Mouse (Mus musculus): ENCODE results near the gene Evl.

GRCm38 (mm10) chr12:108630741-108631688, 76.5 kb downstream of the Evl start:
- no peak for TF ChIP-seq CTCF (IDR thresholded peaks at IDR 0.05; ENCODE audit: low read depth)
- TF ChIP-seq EP300 (IDR thresholded peaks at IDR 0.05; ENCODE audit: low read depth), result no peak
